Mouse (Mus musculus): ENCODE results near the gene Rapgef2. TPM values are rescaled to one million over a fixed set of nuclear protein-coding genes. Genes with fewer than 3 reads are reported as not detected.

Rapgef2 gene
- total RNA-seq, 2 experiments from 2014 or later: 35.1 to 35.4 TPM

Other genes with a start within 250 kb of the Rapgef2 start
- gene Gm17359, start 50.1 kb upstream of the Rapgef2 start, total RNA-seq (2021): not detected

All from heart, postnatal 36 days (tissue).